Mouse (Mus musculus): ENCODE results near the gene Gm5475.
A peak's percentile ranks its signal among the peaks of the same experiment; 100 is the strongest.
"Not testable (repeated sequence)": the region's sequence is repeated elsewhere in the genome, so short reads cannot be mapped to it uniquely, and the experiment has no call there.

Gene Gm5475

DNA sequence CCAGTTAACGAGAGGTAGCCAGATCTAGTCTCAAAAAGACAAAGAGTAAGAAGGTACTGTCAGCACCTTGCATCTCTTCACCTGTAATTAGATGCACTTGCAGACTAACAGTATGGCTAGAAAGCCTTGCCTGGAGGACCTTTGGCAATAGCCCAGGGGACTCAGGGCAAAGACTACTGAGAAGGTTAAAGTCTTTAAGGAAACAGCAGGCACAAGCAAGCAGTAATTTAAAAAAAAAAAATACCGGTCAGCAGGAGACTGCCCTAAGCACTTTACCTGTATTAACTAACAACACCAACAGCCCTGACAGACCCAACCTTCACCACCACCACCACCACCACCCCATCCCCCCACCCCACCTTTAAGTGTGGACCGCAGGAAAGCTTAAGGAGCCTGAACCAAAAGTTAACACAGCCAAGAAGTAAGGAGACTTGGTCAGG is at the start of gene Gm5475:
TSS of gene Gm5475 (plus strand) at position 390 of the 440 bp plus-strand sequence.
- DNase-seq = not testable (repeated sequence)

GRCm38 (mm10) chr15:100375066-100375465 is 46.9 kb upstream of the Gm5475 start:
- DNase-seq = peak; percentile 71

GRCm38 (mm10) chr15:100377847-100378505 is 44.0 kb upstream of the Gm5475 start:
- DNase-seq = not testable (repeated sequence)

GRCm38 (mm10) chr15:100379658-100380057 is 42.3 kb upstream of the Gm5475 start:
- DNase-seq = no peak

DNA sequence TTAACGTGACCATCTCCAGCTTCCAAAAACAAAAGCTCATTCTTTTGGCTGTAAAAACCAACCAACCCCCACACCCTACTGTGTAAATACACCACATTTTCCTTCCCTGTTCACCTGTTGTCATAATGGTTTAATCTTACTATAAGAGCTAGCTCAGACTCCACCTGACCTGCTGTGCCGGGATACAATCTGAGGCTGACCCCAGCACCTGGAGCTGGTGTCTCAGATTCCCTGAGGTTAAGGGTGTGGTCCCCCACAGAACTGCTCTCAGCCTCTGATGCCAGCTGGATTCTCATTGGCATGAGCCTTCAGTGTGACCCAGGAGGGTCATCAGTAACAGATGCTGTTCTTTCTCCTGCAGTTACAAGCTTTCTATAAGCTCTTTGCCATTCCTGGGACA is 41.8 kb upstream of the Gm5475 start:
- DNase-seq = no peak

DNA sequence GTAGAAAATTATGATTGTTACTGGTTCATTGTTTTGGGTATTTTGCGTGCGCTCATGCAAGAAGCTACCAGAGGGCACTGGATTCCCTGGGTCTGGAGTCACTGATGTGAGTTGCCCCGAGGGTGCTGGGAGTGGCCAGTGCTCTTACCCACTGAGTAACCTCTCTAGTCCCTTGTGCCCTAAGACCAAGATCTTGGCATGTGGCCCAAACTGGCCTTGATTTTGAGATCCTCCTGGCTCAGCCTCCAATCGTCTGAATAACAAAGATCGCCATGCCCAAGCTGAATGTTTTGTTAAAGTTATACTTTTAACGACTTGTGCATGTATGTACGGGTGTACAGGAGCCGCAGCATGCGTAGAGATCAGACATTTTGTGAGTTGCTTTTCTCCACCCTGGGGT is 36.2 kb upstream of the Gm5475 start:
- DNase-seq = no peak

DNA sequence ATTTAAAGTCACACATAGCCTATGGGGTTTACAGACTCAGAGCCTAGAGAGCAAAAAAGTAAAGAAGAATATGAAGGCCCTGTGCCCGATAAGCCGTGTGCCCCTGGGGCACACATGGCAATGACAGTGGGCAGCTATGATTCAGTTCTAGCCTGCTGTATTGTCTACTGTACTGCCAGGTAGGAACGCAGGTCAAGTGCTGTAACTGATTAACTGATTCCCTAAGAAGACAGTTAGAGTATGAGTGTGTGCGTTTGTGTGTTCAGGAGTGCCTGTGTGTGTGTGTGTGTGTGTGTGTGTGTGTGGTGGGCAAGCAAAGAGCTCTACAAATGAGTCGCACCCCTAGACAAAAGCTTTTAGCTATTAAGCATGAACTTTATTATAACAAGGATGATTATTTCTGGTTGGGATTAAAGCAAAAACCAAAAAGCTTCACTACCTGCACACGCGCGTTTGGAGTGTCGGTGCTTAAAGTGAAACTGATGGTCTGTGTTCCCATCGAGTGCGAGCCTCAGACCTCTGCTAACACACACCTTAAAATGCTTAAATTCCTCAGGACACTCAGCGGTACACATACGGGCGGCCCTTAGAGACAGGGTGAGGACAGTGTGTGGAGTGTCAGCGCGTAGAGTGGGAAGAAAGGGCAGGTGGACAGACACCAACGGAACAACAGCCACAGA is 34.3 kb upstream of the Gm5475 start:
- DNase-seq = no peak

- no peak for DNase-seq
Observed at GRCm38 (mm10) chr15:100388224-100388835, 33.6 kb upstream of the Gm5475 start.

DNA sequence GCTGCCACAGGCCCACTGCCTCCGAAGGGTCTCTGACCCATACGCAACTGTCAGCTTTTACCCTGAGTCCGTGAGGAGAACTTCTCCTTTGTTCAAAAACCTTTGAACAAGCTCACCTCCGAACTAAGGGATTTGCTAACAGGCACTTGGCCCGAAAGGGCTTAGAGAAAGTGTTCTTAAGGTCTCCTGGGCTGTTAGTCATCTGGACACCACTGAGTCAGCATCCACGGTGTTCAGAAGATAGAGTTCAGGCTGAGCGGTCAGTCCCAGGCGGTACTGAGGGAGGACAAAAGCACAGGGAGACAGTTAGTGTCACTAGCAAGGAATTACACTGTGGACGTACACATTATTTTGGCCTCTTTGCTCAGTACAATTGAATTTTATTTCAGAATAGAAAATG is 33.1 kb upstream of the Gm5475 start:
- DNase-seq = no peak

DNA sequence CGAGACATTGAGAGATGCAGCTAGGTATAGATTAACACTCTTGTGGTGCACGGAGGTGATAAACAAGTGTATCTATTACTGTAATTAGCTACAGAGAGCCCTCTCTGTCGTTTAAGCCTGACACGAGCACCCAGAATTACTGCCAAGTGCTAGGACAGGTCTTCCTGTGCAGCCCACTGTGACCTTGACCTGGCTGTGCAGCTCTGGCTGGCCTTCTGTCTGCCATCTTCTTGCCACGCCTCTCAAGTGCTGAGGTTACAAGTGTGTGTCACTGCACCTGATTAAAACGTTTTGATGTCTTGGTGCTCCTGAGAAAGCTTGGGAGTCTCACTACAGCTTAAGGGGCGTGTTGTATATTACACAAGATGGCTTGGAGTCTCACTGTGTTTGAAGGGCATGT is 30.9 kb upstream of the Gm5475 start:
- DNase-seq = no peak

DNA sequence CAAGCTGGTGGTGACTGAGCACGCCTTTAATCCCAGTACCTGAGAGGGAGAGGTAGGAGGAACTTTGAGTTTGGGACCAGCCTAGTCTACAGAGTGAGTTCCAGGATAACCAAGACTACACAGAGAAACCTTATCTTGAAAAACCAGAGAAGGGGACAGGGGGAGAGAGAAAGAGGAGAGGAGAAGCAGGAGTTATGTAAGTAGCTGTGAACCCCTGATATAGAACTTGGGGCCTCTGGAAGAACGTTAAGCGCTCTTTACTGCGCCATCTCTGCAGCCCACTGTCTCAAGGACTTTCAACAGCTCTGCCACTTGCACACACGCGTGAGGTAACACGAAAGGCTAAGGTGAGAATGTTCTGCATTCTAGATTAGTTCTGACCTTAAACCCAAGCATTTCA is 30.3 kb upstream of the Gm5475 start:
- DNase-seq = no peak

- DNase-seq = no peak
Observed at GRCm38 (mm10) chr15:100393016-100393415, 28.9 kb upstream of the Gm5475 start.

DNA sequence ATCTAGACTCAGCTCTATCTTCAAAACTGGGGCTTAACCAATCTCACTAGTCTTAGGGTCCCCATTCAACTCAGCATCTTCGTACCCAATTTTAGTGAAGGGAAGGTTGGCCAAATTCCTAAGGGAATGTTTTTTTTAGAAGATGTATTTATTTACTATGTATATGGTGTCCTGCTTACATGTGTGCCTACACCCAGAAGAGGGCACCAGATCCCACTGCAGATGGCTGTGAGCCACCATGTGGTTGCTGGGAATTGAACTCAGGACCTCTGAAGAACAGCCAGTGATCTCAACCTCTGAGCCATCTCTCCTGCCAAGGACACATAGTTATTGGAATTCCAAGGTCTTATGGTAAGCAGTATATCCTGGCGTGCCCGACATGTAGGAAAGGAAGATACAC is 26.4 kb upstream of the Gm5475 start:
- no peak for DNase-seq

DNA sequence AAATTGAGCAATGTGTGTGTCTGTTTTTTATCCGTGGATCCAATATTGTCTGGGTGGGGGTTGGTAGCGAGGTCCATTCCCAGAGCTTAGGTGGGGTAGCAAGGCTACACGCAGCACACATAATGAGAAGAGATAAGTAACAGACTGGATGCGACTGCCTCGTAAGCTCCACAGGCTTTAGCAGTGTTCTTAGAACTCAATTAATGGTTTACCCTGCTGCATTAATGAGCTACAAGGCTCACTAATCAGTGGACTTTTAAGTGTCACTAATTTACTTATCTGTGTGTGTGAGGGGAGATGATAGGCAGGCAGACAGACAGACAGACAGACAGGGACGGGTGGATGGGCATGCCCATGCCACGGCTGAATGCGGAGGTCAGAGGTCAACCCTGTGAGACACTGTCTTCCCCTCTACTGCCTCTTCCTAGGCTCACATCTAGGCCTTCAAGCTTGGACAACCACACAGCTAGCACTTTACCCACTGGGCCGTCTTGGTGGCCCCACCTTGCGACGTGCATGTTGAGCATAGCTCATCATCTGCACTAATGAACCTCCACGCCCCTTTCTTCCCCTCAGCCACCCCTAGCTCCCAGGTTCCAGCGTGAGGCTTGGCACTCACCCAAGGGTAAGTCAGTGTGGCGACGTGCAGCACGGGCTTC is 21.2 kb upstream of the Gm5475 start:
- no peak for DNase-seq

- DNase-seq = no peak
Observed at GRCm38 (mm10) chr15:100401811-100402210, 20.1 kb upstream of the Gm5475 start.

DNA sequence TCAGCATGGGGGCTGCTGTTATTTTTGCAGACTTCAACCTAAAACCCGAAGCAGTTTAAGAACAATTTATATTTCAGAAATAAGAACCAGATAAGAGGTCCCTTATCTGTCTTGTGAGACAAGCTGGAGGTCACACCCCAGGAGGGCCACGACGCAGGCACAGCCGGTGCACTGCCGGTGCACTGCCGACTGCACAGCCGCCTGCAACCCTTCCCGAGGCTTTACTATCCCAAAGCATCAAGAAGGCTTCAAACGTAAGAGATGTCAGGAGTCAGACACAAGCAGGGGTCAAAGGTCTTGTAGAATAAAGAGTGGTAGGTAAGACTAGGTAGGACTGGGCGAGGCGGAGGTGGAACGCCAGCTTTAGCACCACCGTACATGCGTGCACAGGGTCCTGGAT is 19.6 kb upstream of the Gm5475 start:
- DNase-seq = no peak

- DNase-seq = no peak
Observed at GRCm38 (mm10) chr15:100402798-100403197, 19.1 kb upstream of the Gm5475 start.

- no peak for DNase-seq
Observed at GRCm38 (mm10) chr15:100403318-100404000, 18.5 kb upstream of the Gm5475 start.

DNA sequence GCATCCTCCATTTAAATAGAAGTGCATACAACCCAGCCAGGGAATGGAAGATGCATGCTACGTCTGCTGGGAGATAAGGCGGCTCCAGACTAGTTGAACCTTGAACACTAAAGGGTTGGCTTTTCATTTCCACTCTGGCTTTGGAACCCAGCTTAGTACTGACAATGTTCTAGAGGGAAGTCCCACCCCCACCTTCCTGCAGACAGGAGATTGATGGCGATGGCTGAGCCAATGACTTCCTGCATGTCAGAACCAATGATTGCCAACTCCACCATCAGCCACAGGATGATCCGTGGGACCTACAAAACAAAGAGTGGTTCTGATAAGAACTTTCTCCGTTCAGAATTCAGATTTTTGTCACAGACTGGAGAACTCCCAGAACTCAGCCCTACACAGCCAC is 15.9 kb upstream of the Gm5475 start:
- no peak for DNase-seq

GRCm38 (mm10) chr15:100410918-100411672 is 10.9 kb upstream of the Gm5475 start:
- DNase-seq = no peak

DNA sequence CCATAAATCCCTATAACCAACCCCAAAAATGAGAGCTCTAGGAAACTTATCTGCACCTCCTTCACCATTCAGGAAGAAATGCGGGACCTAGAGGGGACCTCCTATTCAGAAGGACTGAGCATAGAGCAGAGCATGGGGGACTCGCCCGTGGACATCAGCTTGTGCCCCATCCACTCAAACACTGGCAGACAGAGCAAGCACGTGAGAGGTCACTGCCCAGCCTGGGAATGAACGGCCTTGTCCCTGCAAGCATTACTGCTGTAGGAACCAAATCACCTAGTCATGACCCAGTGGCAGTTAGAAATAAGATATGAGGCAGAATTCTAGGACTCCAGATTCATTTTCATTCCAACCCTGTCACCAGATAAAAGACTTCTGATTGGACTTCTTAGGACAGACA is 10.2 kb upstream of the Gm5475 start:
- DNase-seq = no peak

- DNase-seq = no peak
Observed at GRCm38 (mm10) chr15:100413306-100413705, 8.6 kb upstream of the Gm5475 start.

Measured in right cerebral cortex, postnatal 14 days (tissue).